Mouse (Mus musculus) effector memory CD4-positive, alpha-beta T cell, adult 7 months (primary cell): ENCODE data around the gene Amz1. TPM values are rescaled to one million over a fixed set of nuclear protein-coding genes. Genes with fewer than 3 reads are reported as not detected.

Source experiments
- polyA plus RNA-seq: library from polyadenylated mRNA; unstranded; fragments of 100-300 nt; shearing (Covaris generic); gene quantifications from one replicate; pipeline ENCODE4 v1.2.1, GENCODE M21; 2017

Gene Amz1
- 1.5 TPM for polyA plus RNA-seq

DNA sequence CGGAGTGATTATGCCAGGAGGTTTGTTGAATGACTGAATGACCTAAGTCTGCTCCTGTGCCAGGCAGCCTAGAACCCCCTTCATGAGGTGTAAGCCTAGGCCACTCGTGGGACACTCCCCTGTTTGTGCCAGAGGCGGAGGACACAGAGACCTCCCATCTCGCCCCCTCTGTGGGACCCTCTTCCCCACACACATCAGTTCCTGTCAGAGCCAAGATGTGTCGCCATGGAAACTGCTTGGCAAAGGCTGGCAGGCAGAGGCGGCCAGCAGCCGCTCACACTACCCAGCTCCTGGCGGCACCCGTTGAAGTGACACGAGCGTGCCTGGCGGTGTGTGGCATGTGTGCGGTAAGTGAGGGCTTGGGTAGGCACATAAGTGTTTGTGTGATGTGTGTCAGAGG, at the start of gene Amz1:
Amz1 (plus strand) TSS at position 306 of the 400 bp plus-strand sequence.

DNA sequence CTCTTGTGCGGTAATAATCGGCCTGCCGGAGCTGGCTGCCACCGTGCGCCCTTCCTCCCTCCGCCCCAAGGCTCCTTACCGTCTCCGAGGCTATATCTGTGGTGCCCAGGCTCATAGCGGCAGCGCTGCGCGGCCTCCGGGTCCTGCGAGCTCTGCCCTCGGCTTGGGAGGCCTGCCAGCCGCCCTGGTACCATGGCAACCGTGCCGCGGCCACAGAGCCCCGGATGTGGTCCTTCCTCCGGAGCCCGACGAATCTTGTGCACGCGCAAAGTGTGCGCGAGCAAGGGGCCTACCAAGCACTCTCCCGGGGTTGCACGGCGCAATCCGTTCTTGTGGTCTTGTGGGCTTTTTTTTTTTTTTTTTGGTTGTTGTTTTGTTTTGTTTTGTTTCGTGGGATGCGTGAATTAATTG, 21.8 kb upstream of the Amz1 start, which contains the start of gene Iqce:
Iqce (minus strand) TSS at position 276 of the 411 bp plus-strand sequence.

DNA sequence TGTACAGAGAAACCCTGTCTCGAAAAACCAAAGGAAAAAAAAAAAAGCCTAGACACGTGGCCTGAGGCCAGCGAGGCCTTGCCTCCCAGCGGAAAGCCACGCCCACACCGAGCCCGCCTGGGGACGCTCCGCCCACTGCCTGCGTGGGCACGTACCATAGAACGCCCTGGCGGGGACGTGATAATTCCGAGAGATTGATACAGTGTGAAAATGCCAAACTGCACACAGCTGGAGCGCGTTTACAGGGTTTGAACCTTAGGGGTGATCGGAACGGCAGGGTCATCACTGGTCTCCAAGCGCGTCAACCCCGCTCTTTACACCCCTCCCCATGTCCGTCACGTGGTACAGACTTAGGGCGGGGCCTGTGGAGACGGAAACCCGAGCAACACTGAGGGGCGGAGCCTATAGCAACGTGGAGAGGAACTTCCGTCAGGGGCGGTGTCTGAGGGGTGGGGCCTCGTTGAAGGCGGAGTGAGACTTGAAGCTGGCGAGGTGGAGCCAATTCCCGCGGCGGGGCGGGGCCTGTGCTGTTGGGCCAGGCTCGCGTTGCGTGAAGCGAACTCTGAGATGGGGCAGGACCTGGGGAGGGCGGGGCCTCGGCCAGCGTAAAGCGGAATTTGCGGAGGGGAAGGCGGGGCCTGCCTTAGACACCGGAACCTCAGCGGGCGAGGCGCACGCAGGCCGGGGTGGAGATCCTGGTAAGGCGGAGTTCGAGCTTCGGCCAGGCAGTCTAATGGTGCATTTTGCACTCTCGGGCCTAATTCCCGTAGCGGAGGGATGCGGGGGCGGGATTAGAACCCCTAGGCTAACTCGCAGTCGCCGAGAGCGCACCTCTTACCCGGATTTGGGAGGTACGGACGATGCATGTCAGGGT, 19.3 kb upstream of the Amz1 start, which contains the start of gene Brat1:
Brat1 (plus strand) TSS at position 634 of the 874 bp plus-strand sequence.

Other genes with a start within 250 kb of the Amz1 start
- gene Chst12, start 218.6 kb upstream of the Amz1 start, polyA plus RNA-seq = 10.7 TPM
- gene Grifin, start 159.1 kb upstream of the Amz1 start, polyA plus RNA-seq = 1.3 TPM
- 88.4 TPM for gene Lfng, start 116.8 kb upstream of the Amz1 start, polyA plus RNA-seq
- 6.9 TPM for gene Ttyh3, start 75.1 kb upstream of the Amz1 start, polyA plus RNA-seq
- gene Iqce, start 21.7 kb upstream of the Amz1 start, polyA plus RNA-seq = 29.5 TPM
- 14.3 TPM for gene Brat1, start 19.1 kb upstream of the Amz1 start, polyA plus RNA-seq
- 21.6 TPM for gene Gna12, start 106.3 kb downstream of the Amz1 start, polyA plus RNA-seq